Mouse (Mus musculus): ENCODE measurements around the gene Mettl5.
A peak's percentile ranks its signal among the peaks of the same experiment; 100 is the strongest.

The Mettl5 gene

DNA sequence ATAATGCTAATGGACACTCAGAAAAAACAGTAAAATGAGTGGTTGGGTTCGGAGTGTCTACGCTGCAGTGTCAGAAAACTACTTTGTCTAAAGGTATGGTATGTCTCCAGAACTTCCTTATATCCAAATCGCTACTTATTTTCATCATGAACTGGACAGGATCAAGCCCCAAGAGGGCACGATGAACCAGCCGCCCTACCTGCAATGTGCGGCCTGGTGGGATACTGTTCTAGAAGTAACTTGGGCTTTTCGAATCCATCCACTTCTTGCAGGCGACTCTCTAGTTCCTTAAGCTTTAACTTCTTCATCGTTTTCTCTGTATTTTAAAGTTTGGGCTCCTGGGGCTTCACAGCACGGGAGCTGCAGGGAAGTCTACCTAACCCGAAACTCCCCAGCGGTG is 365 bp downstream of the Mettl5 start:
- no peaks in the 10 kb centered on the region for H3K27me3 ChIP-seq (ENCODE audit: control insufficient read depth, insufficient read depth, low read length, poor library complexity, severe bottlenecking)
- DNase-seq (ENCODE audit: low read depth, low spot score): no peak
- H3K36me3 ChIP-seq (ENCODE audit: control insufficient read depth, insufficient read depth, low read length, poor library complexity, severe bottlenecking): no peaks in the 10 kb centered on the region

GRCm38 (mm10) chr2:69884581-69884980 is 834 bp downstream of the Mettl5 start:
- H3K27me3 ChIP-seq (ENCODE audit: control insufficient read depth, insufficient read depth, low read length, poor library complexity, severe bottlenecking): no peaks in the 10 kb centered on the region
- no peak for DNase-seq (ENCODE audit: low read depth, low spot score)
- H3K36me3 ChIP-seq (ENCODE audit: control insufficient read depth, insufficient read depth, low read length, poor library complexity, severe bottlenecking): no peaks in the 10 kb centered on the region

- H3K27me3 ChIP-seq (ENCODE audit: control insufficient read depth, insufficient read depth, low read length, poor library complexity, severe bottlenecking): no peaks in the 10 kb centered on the region
- H3K36me3 ChIP-seq (ENCODE audit: control insufficient read depth, insufficient read depth, low read length, poor library complexity, severe bottlenecking): no peaks in the 10 kb centered on the region
- DNase-seq (ENCODE audit: low read depth, low spot score): no peak
These were observed 1.4 kb downstream of the Mettl5 start for GRCm38 (mm10) chr2:69883990-69884391.

GRCm38 (mm10) chr2:69862117-69862657 is 23.2 kb downstream of the Mettl5 start:
- peak; percentile 11 for DNase-seq (ENCODE audit: low read depth, low spot score)

GRCm38 (mm10) chr2:69861485-69862091 is 23.8 kb downstream of the Mettl5 start, which contains the start of gene Ssb:
Ssb (plus strand) TSS chr2:69861562.
- peak; percentile 95 for DNase-seq (ENCODE audit: low read depth, low spot score)
- 0 out of 2 replicates have a peak, but pooled peaks cover 2% of the 10 kb centered on the region for H3K36me3 ChIP-seq (ENCODE audit: control insufficient read depth, insufficient read depth, low read length, poor library complexity, severe bottlenecking)
- no peaks in the 10 kb centered on the region for H3K27me3 ChIP-seq (ENCODE audit: control insufficient read depth, insufficient read depth, low read length, poor library complexity, severe bottlenecking)

More at GRCm38 (mm10) chr2:69862117-69862657, 23.2 kb downstream of the Mettl5 start:
- 0 out of 2 replicates have a peak, but pooled peaks cover 2% of the 10 kb centered on the region for H3K36me3 ChIP-seq (ENCODE audit: control insufficient read depth, insufficient read depth, low read length, poor library complexity, severe bottlenecking)
- H3K27me3 ChIP-seq (ENCODE audit: control insufficient read depth, insufficient read depth, low read length, poor library complexity, severe bottlenecking): no peaks in the 10 kb centered on the region

- peak; percentile 50 for DNase-seq (ENCODE audit: low read depth, low spot score)
- no peaks in the 10 kb centered on the region for H3K36me3 ChIP-seq (ENCODE audit: control insufficient read depth, insufficient read depth, low read length, poor library complexity, severe bottlenecking)
- H3K27me3 ChIP-seq (ENCODE audit: control insufficient read depth, insufficient read depth, low read length, poor library complexity, severe bottlenecking): no peaks in the 10 kb centered on the region
These were observed 24.4 kb downstream of the Mettl5 start for GRCm38 (mm10) chr2:69860972-69861452.

- Histone ChIP-seq H3K36me3 (ENCODE audit: control insufficient read depth, insufficient read depth, low read length, poor library complexity, severe bottlenecking) (no peaks in the 10 kb centered on the region), H3K27me3 (ENCODE audit: control insufficient read depth, insufficient read depth, low read length, poor library complexity, severe bottlenecking) (no peaks in the 10 kb centered on the region)
- DNase-seq (ENCODE audit: low read depth, low spot score): peak; percentile 35
These were observed 27.5 kb downstream of the Mettl5 start for GRCm38 (mm10) chr2:69857882-69858281.

DNA sequence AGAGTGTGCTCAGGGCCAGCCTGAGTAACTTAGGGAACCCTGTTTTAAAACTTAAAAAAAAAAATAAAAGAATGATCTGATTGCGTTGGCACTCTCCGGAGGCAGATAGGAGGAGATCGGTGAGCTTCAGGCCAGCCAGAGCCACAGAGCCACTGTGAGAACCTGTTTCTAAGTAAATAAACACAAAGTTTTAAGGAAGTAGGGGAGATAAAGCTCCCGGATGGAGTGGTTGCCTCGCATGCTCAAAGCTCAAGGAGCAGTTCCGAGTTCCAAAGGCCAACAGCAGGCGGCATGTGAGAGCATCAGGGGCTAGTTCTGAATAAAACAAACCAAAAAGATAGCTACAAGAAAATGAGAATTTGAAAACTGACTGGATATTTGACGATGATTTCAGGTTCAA is 29.0 kb downstream of the Mettl5 start:
- DNase-seq (ENCODE audit: low read depth, low spot score): peak; percentile 31
- no peaks in the 10 kb centered on the region for H3K36me3 ChIP-seq (ENCODE audit: control insufficient read depth, insufficient read depth, low read length, poor library complexity, severe bottlenecking)
- no peaks in the 10 kb centered on the region for H3K27me3 ChIP-seq (ENCODE audit: control insufficient read depth, insufficient read depth, low read length, poor library complexity, severe bottlenecking)

GRCm38 (mm10) chr2:69851427-69852058 is 33.9 kb downstream of the Mettl5 start:
- H3K36me3 ChIP-seq (ENCODE audit: control insufficient read depth, insufficient read depth, low read length, poor library complexity, severe bottlenecking): no peaks in the 10 kb centered on the region
- DNase-seq (ENCODE audit: low read depth, low spot score): no peak

GRCm38 (mm10) chr2:69849215-69849614 is 36.2 kb downstream of the Mettl5 start:
- Histone ChIP-seq H3K36me3 (ENCODE audit: control insufficient read depth, insufficient read depth, low read length, poor library complexity, severe bottlenecking) (no peaks in the 10 kb centered on the region), H3K27me3 (ENCODE audit: control insufficient read depth, insufficient read depth, low read length, poor library complexity, severe bottlenecking) (no peaks in the 10 kb centered on the region; the same call in 1 of the 2 replicates)
- no peak for DNase-seq (ENCODE audit: low read depth, low spot score)

More at GRCm38 (mm10) chr2:69851427-69852058, 33.9 kb downstream of the Mettl5 start:
- no peaks in the 10 kb centered on the region; the same call in 1 of the 2 replicates for H3K27me3 ChIP-seq (ENCODE audit: control insufficient read depth, insufficient read depth, low read length, poor library complexity, severe bottlenecking)

GRCm38 (mm10) chr2:69840261-69840660 is 45.2 kb downstream of the Mettl5 start:
- no peak for DNase-seq (ENCODE audit: low read depth, low spot score)
- Histone ChIP-seq H3K36me3 (ENCODE audit: control insufficient read depth, insufficient read depth, low read length, poor library complexity, severe bottlenecking) (no peaks in the 10 kb centered on the region), H3K27me3 (ENCODE audit: control insufficient read depth, insufficient read depth, low read length, poor library complexity, severe bottlenecking) (no peaks in the 10 kb centered on the region)

GRCm38 (mm10) chr2:69838707-69839106 is 46.7 kb downstream of the Mettl5 start:
- no peaks in the 10 kb centered on the region for H3K27me3 ChIP-seq (ENCODE audit: control insufficient read depth, insufficient read depth, low read length, poor library complexity, severe bottlenecking)
- no peaks in the 10 kb centered on the region for H3K36me3 ChIP-seq (ENCODE audit: control insufficient read depth, insufficient read depth, low read length, poor library complexity, severe bottlenecking)
- DNase-seq (ENCODE audit: low read depth, low spot score): no peak

GRCm38 (mm10) chr2:69837996-69838395 is 47.4 kb downstream of the Mettl5 start:
- DNase-seq (ENCODE audit: low read depth, low spot score): no peak
- H3K27me3 ChIP-seq (ENCODE audit: control insufficient read depth, insufficient read depth, low read length, poor library complexity, severe bottlenecking): no peaks in the 10 kb centered on the region
- H3K36me3 ChIP-seq (ENCODE audit: control insufficient read depth, insufficient read depth, low read length, poor library complexity, severe bottlenecking): no peaks in the 10 kb centered on the region

- Histone ChIP-seq H3K36me3 (ENCODE audit: control insufficient read depth, insufficient read depth, low read length, poor library complexity, severe bottlenecking) (no peaks in the 10 kb centered on the region), H3K27me3 (ENCODE audit: control insufficient read depth, insufficient read depth, low read length, poor library complexity, severe bottlenecking) (no peaks in the 10 kb centered on the region)
- DNase-seq (ENCODE audit: low read depth, low spot score): no peak
These were observed 48.0 kb downstream of the Mettl5 start for GRCm38 (mm10) chr2:69837244-69837967.

DNA sequence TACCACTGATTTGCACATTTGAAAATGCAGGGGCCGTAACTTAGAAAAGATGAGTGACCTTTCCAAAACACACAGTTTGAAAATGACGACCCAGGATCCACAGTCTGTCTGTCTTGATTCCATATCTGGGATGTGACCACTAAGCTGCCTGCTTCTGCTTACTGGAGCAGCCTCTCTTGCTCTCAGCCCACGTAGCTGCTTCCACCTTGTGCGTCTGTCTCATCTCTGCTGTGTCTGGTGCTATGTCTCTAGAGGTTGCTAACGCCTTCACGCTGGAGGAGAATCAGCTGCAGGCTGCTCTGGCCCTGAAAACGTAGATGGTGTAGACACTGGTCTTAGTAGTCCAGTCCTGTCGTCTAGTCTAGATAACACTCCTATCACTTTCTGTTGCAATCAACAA is 55.3 kb downstream of the Mettl5 start:
- DNase-seq (ENCODE audit: low read depth, low spot score): no peak
- Histone ChIP-seq H3K36me3 (ENCODE audit: control insufficient read depth, insufficient read depth, low read length, poor library complexity, severe bottlenecking) (no peaks in the 10 kb centered on the region), H3K27me3 (ENCODE audit: control insufficient read depth, insufficient read depth, low read length, poor library complexity, severe bottlenecking) (no peaks in the 10 kb centered on the region)

All from splenic B cell, adult 2 months (primary cell).